Mouse (Mus musculus): Measurements from ENCODE around the gene 4930412O13Rik.

Gene 4930412O13Rik

DNA sequence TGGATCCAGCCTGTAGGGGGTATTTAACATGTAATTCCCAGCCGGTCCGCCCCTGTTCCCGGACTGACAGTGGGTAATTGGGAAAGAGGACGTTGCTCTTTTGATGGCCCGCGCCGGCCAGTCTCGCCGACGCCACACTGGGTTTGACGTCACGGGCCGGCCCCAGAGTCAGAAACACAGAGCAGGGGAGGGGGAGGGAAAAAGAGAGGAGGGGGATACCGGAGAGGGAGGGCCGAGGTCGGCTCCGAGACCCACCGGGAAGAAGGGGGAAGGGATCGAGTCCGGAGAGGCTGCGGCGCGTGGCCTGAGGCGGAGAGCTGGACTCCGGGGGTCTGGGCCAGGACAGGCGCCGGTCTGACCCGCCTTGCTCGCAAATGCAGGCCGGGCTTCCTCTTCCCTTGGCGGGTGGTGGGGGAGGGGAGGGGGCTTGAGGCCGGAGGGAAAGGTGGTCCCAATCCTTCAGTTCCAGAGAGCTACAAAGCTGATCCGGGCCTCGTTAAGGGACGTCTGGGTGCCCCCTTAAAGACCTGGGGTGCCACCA lies at the start of gene 4930412O13Rik:
Gene 4930412O13Rik (plus strand): TSS at position 202 of the 541 bp plus-strand sequence.
- no peak for DNase-seq (ENCODE audit: low spot score)

DNA sequence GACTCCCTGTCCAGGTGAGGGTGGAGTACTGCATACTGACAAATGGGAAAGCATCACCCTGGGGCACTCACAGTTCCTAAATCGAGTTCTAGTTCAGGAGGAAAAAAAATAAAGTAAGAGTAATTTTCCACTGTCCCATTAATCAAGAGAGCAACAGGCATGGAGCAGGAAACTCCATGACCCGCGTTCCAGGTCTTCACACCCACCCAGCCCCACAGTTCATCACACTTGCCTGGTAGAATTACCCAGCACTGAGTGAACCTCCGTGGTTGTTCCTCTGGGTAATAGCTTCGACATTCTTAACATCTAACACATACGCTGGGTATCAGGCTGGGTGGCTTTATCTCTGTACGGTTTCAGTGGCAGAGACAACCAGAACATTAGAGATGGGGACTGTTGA lies 47.3 kb upstream of the 4930412O13Rik start:
- no peak for DNase-seq (ENCODE audit: low spot score)

DNA sequence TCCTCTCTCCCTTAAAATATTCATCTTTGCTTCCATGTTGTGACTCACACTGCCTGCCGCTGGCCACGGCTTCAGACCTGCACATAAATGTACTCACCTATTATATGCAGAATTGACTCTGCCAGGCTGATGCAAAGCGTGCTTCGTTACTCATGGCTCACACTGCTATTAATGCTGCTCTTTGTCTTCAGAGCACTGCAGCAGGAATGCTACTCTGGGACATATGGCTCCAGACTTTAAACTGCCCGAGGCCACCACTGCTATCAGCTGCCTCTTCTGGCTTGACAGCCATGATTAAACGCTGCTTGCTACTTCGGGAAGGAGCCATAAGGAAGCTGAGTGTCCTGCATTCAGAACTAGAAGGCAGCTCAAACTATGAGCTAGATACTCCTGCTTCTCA lies 45.9 kb upstream of the 4930412O13Rik start:
- no peak for DNase-seq (ENCODE audit: low spot score)

DNA sequence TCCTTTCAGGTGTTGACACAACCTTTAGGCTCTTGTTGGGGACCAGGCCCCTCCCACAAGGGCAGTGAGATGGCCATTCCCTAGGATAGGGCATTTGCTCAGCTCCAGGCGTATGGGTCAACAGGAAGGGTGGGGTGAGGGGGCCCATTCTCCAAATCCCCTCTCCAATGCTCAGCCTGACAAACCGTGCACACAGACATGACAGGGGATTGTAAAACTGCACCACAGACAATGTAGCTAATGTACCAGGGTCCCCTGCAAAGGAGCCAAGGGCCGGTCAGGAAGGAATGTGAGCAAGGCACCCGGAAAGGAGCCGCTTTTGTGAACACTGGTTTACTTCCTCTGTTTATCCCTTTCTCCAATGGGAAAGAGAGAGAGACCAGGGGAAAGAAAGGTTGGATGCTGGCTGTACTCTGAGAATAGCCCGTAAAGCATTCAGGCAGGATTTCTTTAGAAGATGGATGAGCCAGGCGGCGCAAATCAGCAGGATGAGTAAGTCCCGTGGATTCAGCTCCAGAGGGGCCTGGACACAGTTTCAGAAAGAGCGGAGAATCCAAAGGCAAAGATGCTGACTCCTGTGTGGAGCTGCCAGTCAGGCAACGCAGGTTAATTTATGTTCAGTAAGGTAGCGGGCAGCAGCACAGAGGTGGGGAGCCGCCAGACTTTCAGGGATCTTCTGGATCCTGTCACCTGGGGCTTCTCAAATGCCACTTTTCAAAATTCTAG lies 28.0 kb upstream of the 4930412O13Rik start:
- no peak for DNase-seq (ENCODE audit: low spot score)

DNA sequence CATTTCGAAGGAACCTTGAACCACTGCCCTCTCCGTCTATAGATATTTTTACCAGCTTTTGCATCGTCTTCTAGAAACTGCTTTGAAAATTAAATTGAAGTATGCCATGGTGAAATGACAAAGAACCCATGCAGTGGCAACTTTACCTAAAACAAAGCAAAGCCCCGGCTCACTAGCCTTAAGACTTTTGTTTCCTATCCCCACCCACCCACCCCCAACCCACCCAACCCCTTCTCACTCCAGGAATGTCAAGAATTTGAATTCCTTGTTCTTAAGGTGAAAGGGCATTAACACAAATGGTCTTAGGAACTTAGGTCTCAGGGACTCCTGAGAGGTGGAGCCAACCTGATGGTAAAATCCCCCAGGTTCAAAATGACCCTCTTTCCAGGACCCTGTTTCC lies 25.2 kb upstream of the 4930412O13Rik start:
- DNase-seq (ENCODE audit: low spot score), result no peak

DNA sequence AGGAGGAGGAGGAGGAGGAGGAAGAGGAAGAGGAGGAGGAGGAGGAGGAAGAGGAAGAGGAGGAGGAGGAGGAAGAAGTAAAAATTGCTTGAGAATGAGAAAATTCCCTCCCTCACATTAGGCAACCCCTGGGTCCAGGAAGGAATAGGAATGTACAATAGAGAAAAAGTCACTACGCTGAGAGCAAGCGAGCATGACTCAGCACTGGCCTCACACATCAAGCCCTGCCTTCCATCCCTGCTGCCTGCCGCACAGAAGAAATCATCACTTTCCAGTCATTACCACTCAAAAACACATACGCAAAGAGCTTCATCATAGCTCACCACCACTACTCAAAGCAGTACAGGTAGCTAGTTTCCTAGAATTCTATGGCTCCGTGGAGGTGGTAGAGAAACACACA lies 20.4 kb upstream of the 4930412O13Rik start:
- DNase-seq (ENCODE audit: low spot score), result no peak

DNA sequence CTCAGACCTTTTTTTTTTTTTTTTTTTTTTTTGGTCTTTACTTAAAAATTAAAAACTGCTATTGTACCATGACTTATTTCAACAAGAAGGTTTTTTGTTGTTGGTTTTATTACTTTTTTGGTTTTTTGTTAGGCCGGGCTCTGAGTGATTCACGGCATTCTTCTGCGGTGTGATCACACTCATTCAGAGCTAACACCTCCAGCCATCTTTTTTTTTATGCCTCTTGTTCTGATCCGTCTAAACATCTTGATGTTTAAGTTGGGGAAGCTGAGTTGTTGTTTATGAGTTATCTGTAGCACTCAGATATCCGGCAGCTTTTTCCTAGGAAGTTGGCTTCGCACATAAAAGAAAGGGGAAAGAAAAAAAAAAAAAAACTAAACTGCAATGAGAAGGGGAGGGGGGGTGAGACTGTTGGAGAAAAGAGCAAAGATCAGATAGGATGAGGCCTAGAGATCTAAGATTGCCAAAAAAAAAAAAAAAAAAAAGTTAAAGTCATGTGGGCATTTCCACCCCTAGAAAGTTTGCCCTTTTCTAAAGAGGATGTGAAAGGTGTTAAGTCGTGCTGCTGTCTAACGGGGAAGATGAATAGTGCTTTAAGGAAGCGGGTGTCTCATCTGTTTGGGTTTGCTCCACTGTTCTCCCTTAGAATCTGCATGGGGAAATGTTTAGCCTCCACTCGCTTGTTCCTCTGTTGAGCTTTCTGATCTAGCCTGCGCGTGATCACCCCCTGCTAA lies 13.8 kb upstream of the 4930412O13Rik start:
- DNase-seq (ENCODE audit: low spot score), result no peak

DNA sequence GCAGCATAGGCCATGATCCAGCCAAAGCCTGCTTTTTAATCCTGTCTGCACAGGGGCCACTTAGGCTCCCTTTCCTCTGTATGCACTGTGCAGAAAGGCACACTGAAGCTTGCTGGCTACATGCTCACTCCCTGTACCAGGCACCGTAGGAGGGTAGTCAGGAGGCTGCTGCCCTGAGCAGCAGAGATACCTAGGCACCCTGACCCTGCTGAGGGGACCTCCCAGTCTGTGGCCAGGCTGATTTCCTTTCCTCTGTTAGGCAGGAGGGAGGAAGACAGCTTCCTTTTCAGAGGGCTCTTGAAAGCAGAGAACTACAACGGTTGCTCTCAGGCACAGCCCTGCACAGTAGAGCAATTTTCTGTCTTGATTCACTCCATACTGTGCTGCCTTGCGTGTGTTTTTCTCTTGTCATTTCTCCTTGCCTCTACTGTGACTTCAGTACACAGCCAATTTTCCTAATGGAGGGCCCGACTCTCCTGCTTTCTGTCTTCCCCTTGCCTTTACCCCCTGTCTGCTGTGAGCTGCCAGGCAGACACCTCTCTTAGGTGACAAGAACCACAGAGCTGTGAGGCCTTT lies 9.8 kb upstream of the 4930412O13Rik start:
- DNase-seq (ENCODE audit: low spot score), result no peak

DNA sequence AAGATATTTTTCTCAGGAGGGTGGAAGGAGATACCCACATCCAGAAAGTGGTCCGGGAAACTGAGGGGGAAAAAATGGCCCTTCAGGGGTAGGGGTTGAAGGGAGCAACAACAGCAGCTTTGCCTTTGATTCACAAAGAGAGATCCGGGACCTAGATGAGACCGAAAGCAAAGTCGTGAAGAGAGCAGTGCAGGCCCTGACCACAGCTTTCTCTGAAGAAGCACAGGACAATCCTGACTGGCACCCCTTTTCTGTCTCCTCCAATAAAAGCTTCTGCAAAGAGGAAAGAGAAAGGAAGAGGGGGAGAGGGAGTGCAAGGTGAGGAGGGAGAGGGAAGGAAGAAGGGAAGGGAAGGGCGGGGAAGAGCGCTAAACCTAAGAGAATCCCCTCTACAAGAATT lies 9.3 kb upstream of the 4930412O13Rik start:
- DNase-seq (ENCODE audit: low spot score), result no peak

DNA sequence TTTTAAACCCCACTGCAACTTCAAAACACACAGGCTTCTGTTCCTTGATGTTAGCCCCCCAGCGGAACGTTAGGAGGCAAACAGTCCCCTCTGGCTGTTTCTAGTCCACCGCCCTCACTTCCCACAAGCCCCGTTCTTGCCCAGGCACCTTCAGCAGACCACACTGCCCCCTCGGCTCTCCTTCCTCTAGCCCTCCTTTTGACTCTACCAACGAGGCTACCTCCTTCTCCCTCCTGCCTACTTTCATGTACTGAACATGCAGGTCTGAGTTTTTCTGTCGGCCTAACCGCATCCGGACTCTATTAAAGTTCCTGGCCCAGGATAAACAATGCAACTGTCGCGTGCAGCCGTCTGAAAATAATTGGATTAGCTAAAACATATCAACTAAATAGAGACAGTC lies 8.4 kb upstream of the 4930412O13Rik start:
- no peak for DNase-seq (ENCODE audit: low spot score)

DNA sequence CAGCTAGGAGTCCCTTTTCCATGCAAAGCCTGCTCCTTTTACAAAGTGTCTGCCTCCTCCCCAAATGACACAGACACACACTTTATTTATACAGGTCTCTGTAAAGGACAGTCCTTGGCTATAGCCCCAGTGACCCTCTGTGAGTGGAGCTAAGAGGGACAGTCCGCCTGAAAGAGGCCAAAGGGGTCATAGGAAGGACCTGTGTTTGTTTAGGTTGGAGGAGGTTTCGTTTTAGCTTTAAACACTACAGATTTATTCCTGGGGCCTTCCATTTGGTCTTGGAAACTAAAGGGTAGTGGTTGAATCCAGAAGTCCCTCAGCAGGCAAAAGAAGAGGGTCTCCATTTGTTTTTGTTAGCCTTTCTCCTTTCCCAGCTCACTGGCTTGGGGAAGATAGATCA lies 7.3 kb upstream of the 4930412O13Rik start:
- no peak for DNase-seq (ENCODE audit: low spot score)

DNA sequence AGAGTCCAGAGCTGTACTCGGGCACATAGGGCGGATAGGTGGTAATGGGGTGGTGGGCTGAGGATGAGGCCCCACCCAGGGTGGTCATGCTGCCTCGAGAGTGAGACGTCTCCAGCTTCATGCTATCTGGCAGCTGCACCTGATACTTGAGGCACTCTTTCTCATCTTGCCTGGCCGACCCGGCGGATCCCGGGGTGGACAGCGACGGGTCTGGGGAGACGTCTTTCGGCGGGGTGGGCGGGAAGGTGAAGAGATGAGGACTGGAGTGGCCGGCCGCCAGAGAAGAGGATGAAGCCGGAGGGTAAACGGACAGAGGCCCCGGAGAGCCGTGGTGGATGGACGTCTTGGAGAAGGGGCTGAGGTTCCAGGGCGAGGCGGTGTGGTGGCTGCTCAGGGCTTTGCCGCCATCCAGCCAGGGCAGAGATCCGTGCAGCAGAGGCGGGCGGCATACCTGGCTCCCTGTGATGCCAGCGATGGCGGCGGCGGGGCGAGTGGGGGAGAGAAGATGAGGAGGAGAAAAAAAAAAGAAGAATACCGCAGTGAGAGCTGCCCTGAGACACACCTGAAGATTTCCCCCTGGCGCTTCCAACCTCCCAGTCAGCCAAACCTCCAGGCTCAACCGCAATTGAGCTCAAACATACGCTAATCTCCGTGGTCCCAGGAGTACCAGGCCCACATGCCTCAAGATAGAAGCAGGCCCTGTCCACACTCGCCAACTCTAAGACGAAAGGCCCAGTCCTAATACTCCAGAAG lies 6.4 kb upstream of the 4930412O13Rik start:
- DNase-seq (ENCODE audit: low spot score), result no peak

DNA sequence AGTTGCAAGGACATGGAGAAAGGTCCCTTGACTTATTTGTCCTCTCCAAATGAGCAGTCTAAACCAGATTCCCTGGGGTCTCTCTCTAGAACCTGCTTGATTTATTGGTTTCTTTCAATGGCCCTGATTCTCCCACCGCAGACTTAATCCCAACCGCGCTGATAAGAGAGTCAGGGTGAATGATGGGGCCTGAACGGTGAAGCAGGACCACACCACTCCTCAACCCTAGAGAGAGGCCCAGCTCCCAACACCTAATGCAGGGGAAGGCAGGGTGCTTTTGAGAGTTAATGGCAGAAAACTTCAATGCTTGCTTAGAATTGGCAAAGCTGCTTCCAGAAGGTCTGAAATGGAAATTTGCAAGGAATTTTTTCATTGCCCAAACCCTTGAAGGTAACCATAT lies 5.8 kb upstream of the 4930412O13Rik start:
- DNase-seq (ENCODE audit: low spot score), result no peak

DNA sequence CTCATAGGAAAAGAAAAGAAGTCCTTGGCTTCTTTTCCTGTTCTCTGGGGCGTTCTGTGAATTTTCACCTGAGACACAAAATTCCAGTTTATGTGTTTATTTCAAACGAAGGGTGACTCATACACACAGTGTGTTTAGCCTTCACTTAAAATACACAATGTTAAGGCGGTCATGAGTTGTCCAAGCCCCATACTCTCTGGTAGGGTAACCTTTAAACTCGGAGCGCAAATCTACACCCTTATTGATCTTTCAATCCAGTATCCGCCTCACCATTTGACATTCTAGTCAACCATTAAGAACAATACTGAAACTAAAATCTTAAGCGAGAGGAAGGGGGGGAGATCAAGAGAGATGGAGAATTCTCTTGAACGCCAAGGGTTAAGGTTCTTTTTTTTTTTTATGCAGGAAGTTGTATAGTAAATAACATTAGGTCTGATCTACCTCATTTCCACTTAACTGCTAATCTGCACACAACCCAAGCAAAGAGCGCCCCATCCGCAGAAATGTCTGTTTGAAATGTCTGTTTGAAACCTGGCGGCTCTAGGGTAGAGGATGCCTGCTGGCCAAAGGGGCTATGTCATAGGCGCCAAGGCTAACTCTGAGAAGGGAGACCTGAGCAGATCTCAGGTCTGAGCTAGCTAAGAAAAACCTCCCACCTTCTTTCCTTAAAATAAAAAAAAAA lies 5.2 kb upstream of the 4930412O13Rik start:
- DNase-seq (ENCODE audit: low spot score), result no peak

DNA sequence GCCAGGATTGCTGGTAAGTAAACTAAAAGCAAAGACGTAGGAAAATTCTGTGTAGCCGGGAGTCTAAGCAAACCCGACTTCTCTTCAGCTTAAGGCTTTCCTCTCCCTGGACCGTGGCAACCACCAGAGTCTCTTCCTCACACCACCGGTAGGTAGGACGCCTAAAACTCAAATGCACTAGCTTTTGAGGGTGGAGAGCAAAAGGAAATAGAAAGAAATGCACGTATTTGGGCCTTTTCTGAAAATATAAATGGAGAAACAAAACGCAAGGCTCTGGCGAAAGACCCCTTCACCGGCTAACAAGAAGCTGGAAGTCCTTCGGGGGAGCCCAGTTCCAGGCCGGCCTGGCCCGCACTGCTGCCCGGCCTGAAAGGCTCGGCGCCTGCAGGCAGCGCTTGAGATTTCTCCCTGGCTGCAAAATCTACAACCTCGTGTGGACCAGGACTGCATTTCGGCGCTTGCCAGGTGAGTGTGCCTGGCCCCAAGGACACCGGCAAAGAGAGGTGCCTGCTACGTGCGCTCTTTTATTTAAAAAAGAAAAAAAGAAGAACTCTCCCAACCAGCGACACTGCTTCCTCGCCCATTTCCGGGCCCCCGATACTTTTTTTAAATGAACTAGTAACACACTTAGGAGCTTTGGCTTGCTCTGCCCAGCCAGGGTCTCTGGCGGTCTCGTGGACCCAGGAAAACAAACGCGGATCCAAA lies 4.3 kb upstream of the 4930412O13Rik start:
- DNase-seq (ENCODE audit: low spot score), result no peak

DNA sequence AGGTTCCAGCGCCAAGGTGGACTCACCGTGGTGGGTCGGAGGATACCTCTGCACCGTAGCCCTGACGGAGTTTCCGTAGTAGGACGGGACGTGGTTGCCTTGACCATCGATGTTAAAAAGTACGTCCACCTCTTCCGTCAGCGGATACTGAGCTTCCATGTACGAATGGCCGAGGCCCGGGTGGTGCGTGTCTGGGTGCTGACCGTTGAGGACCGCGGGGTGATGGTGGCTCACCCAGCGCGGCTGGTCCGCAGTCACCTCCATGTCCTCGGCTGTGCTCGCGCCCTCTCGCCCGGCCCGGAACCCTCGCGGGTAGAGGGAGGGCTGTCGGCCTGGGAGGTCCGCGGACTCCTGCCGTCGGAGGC lies 3.7 kb upstream of the 4930412O13Rik start:
- DNase-seq (ENCODE audit: low spot score), result no peak

DNA sequence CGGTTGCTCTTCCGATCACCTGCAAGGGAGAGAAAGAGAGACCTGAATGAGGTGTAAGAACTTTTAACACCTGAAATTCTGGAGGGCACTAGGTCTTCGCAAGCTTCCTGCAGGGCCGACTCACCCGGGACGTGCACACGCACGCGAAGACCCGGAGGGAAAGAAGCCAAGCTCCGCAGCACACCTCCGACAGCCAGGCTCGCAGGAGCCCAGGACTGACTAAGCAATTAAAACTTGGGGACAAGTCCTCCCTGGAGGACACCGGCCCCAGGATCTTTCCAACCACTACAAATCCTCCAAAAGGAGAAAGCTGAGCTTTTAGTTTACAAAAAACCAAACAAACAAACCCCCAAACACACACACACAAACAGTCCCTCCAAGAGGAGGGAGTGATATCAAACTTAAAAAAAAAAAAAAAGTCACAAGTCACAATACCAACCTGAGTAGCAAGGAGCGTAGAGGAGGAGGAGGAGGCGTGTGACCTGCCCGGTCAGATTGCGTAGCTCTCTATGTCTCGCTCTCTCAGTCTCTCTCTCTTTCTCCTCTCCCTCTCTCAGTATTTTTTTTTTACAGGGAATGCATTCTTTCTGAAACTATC lies 3.0 kb upstream of the 4930412O13Rik start:
- DNase-seq (ENCODE audit: low spot score), result no peak

DNA sequence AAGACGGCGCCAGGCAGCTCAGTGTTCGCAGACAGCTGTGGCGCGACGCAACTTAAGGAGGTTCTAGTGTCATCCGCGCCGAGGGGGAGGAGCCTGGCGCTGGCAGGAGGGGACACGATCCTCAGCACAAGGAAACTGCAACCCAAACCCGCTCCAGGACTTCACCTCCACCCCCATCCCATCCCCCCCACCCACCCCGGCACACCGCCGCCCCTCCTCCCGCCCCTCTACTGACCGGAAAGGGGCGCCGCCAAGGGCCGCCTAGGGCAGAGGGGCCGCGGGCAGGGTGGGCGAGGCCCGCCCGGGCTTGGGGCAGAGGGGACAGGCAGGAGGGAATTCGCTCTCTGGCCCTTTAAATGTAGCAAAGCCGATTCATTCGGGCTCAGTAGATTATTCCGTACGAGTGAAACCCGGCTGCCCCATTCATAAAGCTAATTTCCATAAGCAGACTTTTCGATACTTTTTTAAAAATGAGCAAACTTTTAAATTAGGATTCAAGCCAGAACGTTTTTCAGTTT lies 2.4 kb upstream of the 4930412O13Rik start:
- peak; percentile 67 for DNase-seq (ENCODE audit: low spot score)

DNA sequence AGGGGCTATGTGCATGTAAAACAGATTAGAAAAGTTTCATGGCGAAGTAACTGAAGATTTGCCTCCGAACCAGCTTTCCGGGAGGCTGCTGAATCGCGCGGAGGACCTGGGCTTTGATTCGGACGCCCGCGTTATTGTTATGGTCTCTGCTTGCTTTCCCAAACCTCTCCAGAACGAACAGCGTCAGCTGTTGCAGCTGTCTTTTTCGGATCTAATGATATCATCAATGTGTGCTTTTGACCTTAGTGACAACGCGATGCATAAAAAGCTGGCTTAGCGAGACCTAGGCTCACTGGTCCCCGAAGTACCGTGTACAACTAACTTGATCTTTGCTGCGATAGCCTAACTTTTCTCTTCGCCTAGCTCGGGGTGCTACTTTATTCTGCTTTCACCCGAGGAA lies 2.0 kb upstream of the 4930412O13Rik start:
- no peak for DNase-seq (ENCODE audit: low spot score)

DNA sequence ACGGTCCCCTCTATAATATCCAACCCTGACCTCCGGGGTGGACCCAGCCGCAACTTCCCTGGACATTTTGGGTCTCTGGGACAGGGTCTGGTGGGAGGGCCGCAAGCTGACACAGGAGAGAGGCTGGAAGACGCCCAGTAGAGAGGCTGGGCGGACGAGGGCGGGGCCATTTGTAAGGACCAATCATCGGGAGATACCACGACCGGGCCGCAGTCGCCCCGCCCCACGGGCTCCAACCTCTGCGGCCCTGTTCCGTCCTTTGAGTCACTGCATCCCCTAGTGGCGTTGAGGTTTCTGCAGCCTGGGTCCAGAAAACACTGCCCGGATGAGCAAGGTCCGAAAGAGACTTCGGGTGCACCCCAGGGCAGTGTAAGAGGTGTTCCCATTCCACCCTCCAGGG lies 1.6 kb upstream of the 4930412O13Rik start:
- DNase-seq (ENCODE audit: low spot score), result peak; percentile 88

DNA sequence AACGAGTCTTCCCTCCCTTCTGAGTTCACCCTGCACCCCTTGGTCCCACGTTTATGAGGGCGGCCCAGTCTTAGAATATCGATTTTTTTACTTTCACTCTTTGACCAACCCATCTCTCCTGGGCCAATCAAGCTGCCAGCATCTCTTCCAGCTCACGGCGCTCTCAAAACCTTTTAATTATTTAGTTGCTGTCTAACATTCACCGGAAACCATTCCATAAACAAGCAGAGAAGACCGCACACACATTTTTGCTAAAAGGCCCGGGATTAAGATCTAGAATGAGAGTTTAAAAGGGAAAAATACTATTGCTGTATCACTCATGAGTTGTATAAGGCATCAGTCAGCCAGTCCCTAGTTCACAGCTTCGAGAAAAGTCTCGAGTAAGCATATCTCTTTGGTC lies 781 bp upstream of the 4930412O13Rik start:
- no peak for DNase-seq (ENCODE audit: low spot score)

Data from urinary bladder, postnatal 25 days (tissue).